Mouse (Mus musculus): ENCODE data around the gene Pakap. TPM values are rescaled to one million over a fixed set of nuclear protein-coding genes. Genes with fewer than 3 reads are reported as not detected.

The Pakap gene
- polyA plus RNA-seq, 1 experiment from 2014 or later = 9.8 TPM

DNA sequence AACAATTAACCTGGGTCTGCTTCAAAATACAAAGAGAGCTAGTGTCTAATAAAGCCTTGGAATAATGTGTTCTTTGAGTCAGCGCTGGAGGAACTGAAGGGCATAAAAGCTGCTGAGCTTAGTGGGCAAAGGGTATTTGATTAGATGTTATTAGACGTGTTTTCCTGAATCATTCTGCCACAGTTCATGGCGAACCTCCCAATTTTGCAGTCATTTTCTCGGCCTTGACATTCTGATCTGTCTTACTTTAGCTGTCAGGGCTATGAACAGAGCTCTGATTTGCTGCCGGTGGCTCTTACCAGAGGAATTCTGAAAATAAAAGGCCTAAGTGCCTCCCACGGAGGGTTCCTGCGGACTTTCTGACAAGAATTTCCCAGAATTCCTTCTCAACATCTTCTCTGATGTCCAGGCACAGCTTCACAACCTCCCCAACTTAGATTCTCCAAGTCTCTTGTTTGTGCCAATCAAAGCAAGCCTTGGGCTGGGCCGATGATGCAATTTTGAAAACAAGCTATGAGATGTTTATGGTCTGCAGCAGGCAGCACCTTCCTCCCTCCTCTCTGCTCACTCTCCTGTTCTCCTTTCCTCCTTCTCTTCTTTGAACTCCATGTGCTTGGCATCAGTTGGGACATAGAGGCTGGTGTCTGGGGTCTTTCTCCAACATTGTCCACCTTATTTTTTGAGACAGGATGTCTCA, 171.0 kb downstream of the Pakap start:
- H3K9me3 ChIP-seq (ENCODE audit: control insufficient read depth, low read length) = no peaks in the 10 kb centered on the region
- H3K27ac ChIP-seq (ENCODE audit: low read depth, low read length) = no peak overlapping the region
- no peak overlapping the region for H3K4me3 ChIP-seq (ENCODE audit: low read depth, low read length)
- H3K36me3 ChIP-seq (ENCODE audit: control insufficient read depth, insufficient read depth, low read length) = no peaks in the 10 kb centered on the region
- H3K9ac ChIP-seq (replicated peaks; ENCODE audit: low read depth, low read length) = no peak overlapping the region
- 30% methylated on average over 8 of the region's 8 CpGs for WGBS
- no peak for ATAC-seq (ENCODE audit: low read depth)
- 0 out of 2 replicates have a peak, but pooled peaks cover 4% of the 10 kb centered on the region for H3K4me1 ChIP-seq (ENCODE audit: control insufficient read depth, insufficient read depth, low read length)
- H3K4me2 ChIP-seq (ENCODE audit: low read depth, low read length) = no peak overlapping the region
- H3K27me3 ChIP-seq (ENCODE audit: control insufficient read depth, insufficient read depth, low read length) = no peaks in the 10 kb centered on the region

DNA sequence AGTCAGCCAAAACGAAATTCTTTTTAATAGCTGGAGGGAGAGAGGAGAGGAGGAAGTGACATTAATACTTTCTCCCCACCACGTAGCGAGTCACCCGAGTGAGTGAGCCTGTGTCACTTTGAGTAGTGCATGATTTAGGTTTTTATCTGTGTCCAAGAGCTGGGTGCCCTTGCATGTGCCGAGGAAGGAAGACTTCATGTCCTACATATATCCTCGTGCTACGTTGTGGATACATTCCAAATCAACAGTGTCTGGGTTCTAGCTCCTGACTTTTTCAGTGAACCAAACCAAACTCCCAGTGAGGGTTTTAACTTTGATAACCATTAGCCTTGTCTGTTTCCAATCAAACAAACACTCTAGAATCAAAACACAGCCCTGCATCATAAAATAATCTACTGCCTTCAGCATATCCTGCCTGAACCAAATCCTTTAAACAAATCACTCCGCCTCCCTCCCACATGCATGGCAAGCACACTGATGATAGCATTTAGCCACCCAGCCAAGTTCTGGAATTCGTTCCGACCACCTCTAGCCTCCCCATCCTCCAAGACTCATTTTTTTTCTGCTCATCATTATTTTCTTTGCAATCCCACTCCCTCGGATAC, 175.4 kb downstream of the Pakap start:
- Histone ChIP-seq H3K9me3 (ENCODE audit: control insufficient read depth, low read length) (no peaks in the 10 kb centered on the region), H3K27me3 (ENCODE audit: control insufficient read depth, insufficient read depth, low read length) (no peaks in the 10 kb centered on the region), H3K27ac (ENCODE audit: low read depth, low read length) (no peak overlapping the region), H3K36me3 (ENCODE audit: control insufficient read depth, insufficient read depth, low read length) (no peaks in the 10 kb centered on the region), H3K9ac (replicated peaks; ENCODE audit: low read depth, low read length) (no peak overlapping the region), H3K4me2 (ENCODE audit: low read depth, low read length) (no peak overlapping the region), H3K4me3 (ENCODE audit: low read depth, low read length) (no peak overlapping the region), H3K4me1 (ENCODE audit: control insufficient read depth, insufficient read depth, low read length) (0 out of 2 replicates have a peak, but pooled peaks cover 4% of the 10 kb centered on the region)
- 88% methylated on average over 11 of the region's 11 CpGs for WGBS
- ATAC-seq (ENCODE audit: low read depth) = no peak

DNA sequence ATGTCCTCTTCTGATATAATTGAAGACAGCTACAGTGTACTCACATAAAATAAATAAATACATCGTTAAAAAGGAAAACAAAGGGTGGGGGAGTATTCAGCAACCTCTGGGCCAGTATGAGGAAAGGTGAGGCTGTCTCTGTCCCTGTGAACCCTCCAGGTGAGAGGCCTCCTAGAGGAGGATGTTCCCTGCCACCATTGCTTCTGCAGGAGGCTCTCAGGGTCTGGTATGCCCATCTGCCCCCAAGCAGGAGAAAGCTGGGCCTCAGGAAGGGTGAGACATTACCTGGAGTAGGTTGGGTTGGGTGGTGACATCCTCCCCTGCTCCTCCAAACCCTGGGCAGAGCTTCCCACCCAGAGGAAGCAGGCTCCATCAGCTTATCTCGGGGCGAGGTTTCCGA, 182.7 kb downstream of the Pakap start:
- no peaks in the 10 kb centered on the region for H3K4me1 ChIP-seq (ENCODE audit: control insufficient read depth, insufficient read depth, low read length)
- H3K36me3 ChIP-seq (ENCODE audit: control insufficient read depth, insufficient read depth, low read length) = no peaks in the 10 kb centered on the region
- no peak overlapping the region for H3K4me2 ChIP-seq (ENCODE audit: low read depth, low read length)
- H3K27me3 ChIP-seq (ENCODE audit: control insufficient read depth, insufficient read depth, low read length) = no peaks in the 10 kb centered on the region
- 72% methylated on average over 4 of the region's 4 CpGs for WGBS
- H3K9me3 ChIP-seq (ENCODE audit: control insufficient read depth, low read length) = no peaks in the 10 kb centered on the region
- ATAC-seq (ENCODE audit: low read depth) = no peak
- no peak overlapping the region for H3K4me3 ChIP-seq (ENCODE audit: low read depth, low read length)
- no peak overlapping the region for H3K27ac ChIP-seq (ENCODE audit: low read depth, low read length)
- no peak overlapping the region for H3K9ac ChIP-seq (replicated peaks; ENCODE audit: low read depth, low read length)

DNA sequence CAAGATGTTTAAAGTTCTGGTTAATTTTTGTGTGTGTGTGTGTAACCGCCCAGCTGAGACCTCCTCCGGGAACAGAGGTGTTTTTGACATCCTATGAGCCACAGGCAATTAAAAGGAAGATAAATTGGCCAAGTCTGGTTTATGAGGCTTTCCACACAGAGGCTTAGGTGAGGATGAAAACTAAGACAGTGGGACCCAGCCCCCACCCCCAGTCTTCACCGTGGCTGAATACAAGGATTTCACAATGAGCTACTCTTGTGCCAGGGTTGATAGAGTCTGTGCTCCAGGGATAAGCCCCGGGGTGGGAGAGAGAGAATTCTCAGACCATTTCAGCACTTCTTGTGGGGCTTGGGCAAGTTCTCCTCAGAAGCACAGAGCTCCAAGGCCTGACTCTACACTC, 183.1 kb downstream of the Pakap start:
- H3K27me3 ChIP-seq (ENCODE audit: control insufficient read depth, insufficient read depth, low read length) = no peaks in the 10 kb centered on the region
- H3K4me2 ChIP-seq (ENCODE audit: low read depth, low read length) = no peak overlapping the region
- 69% methylated on average over 4 of the region's 4 CpGs for WGBS
- H3K4me1 ChIP-seq (ENCODE audit: control insufficient read depth, insufficient read depth, low read length) = no peaks in the 10 kb centered on the region
- ATAC-seq (ENCODE audit: low read depth) = no peak; the same call in 1 of the 2 replicates
- H3K4me3 ChIP-seq (ENCODE audit: low read depth, low read length) = no peak overlapping the region
- H3K9ac ChIP-seq (replicated peaks; ENCODE audit: low read depth, low read length) = no peak overlapping the region
- no peak overlapping the region for H3K27ac ChIP-seq (ENCODE audit: low read depth, low read length)
- H3K36me3 ChIP-seq (ENCODE audit: control insufficient read depth, insufficient read depth, low read length) = no peaks in the 10 kb centered on the region
- no peaks in the 10 kb centered on the region for H3K9me3 ChIP-seq (ENCODE audit: control insufficient read depth, low read length)

DNA sequence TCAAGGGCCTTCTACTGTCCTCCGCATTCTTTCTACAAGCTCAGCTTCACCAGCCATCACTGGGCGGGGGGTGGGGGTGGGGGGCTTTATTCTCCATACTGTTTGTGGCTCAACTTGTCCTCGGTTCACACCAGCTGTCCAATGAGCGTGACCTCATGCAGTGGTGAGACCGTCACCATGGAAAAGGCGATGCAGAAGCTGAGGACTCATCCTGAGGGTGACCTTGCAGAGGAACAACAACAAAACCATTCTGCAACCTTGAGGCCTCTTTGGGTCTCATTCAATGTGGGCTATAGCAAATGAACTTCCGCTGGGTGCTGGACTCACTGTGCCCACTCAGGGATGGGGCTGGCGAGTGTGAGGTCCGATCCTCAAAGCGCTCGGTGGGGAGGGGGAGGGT, 183.6 kb downstream of the Pakap start:
- no peak overlapping the region for H3K4me3 ChIP-seq (ENCODE audit: low read depth, low read length)
- H3K9ac ChIP-seq (replicated peaks; ENCODE audit: low read depth, low read length) = no peak overlapping the region
- no peak overlapping the region for H3K4me2 ChIP-seq (ENCODE audit: low read depth, low read length)
- WGBS = 83% methylated on average over 11 of the region's 11 CpGs
- no peak overlapping the region for H3K27ac ChIP-seq (ENCODE audit: low read depth, low read length)
- no peaks in the 10 kb centered on the region for H3K9me3 ChIP-seq (ENCODE audit: control insufficient read depth, low read length)
- H3K4me1 ChIP-seq (ENCODE audit: control insufficient read depth, insufficient read depth, low read length) = no peaks in the 10 kb centered on the region
- H3K36me3 ChIP-seq (ENCODE audit: control insufficient read depth, insufficient read depth, low read length) = no peaks in the 10 kb centered on the region
- H3K27me3 ChIP-seq (ENCODE audit: control insufficient read depth, insufficient read depth, low read length) = no peaks in the 10 kb centered on the region
- no peak for ATAC-seq (ENCODE audit: low read depth)

DNA sequence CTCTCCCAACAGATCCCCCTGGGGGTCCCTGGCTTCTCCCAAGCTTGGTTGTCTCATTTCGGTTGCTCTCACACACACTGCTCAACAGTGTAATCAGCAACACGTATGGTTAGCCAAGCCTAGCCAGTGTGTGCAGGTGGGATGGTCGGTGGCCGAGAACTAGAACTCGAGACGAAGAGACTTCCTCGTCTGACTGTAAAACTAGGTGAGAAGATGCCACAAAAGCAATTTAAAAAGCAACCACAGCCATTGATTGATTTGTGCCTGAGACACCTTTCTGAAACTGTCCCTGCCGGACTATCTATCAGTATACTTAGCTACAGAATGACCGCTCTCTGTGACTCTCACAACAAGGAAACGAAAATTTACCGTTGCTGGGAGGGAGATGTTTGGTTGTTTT, 187.1 kb downstream of the Pakap start:
- H3K9ac ChIP-seq (replicated peaks; ENCODE audit: low read depth, low read length) = no peak overlapping the region
- no peaks in the 10 kb centered on the region for H3K9me3 ChIP-seq (ENCODE audit: control insufficient read depth, low read length)
- no peak for ATAC-seq (ENCODE audit: low read depth)
- H3K4me2 ChIP-seq (ENCODE audit: low read depth, low read length) = no peak overlapping the region
- no peak overlapping the region for H3K4me3 ChIP-seq (ENCODE audit: low read depth, low read length)
- no peaks in the 10 kb centered on the region for H3K27me3 ChIP-seq (ENCODE audit: control insufficient read depth, insufficient read depth, low read length)
- no peak overlapping the region for H3K27ac ChIP-seq (ENCODE audit: low read depth, low read length)
- H3K4me1 ChIP-seq (ENCODE audit: control insufficient read depth, insufficient read depth, low read length) = 0 out of 2 replicates have a peak, but pooled peaks cover 3% of the 10 kb centered on the region
- 91% methylated on average over 11 of the region's 11 CpGs for WGBS
- no peaks in the 10 kb centered on the region for H3K36me3 ChIP-seq (ENCODE audit: control insufficient read depth, insufficient read depth, low read length)

DNA sequence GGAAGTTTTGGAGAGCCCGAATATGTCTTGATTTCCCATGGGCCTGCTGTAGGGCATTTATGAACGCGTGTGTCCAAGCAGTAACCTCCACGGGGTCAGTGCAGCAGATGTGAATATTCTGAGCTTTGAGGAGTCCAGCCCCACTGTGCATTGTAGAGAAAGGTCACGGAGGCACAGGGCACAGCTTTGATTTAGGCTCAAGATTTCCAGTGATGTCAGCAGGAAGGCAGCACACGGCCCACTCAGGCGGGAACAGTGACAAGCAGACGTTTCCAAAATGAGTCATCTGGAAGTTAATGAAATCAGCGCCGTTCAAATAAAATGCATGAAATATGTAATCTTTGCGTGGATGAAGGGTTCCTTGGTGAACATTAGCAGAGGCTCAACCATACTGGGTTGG, 190.0 kb downstream of the Pakap start:
- no peaks in the 10 kb centered on the region for H3K36me3 ChIP-seq (ENCODE audit: control insufficient read depth, insufficient read depth, low read length)
- no peaks in the 10 kb centered on the region for H3K27me3 ChIP-seq (ENCODE audit: control insufficient read depth, insufficient read depth, low read length)
- no peak overlapping the region for H3K9ac ChIP-seq (replicated peaks; ENCODE audit: low read depth, low read length)
- H3K9me3 ChIP-seq (ENCODE audit: control insufficient read depth, low read length) = no peaks in the 10 kb centered on the region
- 0 out of 2 replicates have a peak, but pooled peaks cover 3% of the 10 kb centered on the region for H3K4me1 ChIP-seq (ENCODE audit: control insufficient read depth, insufficient read depth, low read length)
- no peak for ATAC-seq (ENCODE audit: low read depth)
- WGBS = 48% methylated on average over 11 of the region's 11 CpGs
- H3K27ac ChIP-seq (ENCODE audit: low read depth, low read length) = no peak overlapping the region
- H3K4me3 ChIP-seq (ENCODE audit: low read depth, low read length) = no peak overlapping the region
- no peak overlapping the region for H3K4me2 ChIP-seq (ENCODE audit: low read depth, low read length)

DNA sequence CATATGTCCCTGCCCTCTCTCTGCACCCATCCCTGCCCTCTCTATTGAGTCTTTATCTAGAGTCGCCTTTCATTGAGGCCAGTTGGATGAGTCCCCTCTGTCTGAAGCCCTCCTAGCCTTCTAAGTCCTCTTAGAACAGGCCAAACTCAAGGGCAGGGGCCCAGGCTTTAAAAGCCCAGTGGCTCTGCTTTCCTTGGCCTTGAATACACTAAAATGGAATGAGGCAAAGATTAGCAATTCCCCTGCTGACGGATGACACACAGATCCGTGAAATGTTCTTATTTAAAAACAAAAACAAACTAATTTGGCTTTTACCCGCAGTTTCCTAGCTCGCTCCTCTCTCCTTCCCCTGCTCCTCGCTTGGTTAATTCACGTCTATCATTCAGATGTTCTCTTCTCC, 194.4 kb downstream of the Pakap start:
- H3K9me3 ChIP-seq (ENCODE audit: control insufficient read depth, low read length) = no peaks in the 10 kb centered on the region
- WGBS = 65% methylated on average over 7 of the region's 7 CpGs
- no peak overlapping the region for H3K4me3 ChIP-seq (ENCODE audit: low read depth, low read length)
- no peaks in the 10 kb centered on the region for H3K27me3 ChIP-seq (ENCODE audit: control insufficient read depth, insufficient read depth, low read length)
- ATAC-seq (ENCODE audit: low read depth) = no peak
- no peak overlapping the region for H3K27ac ChIP-seq (ENCODE audit: low read depth, low read length)
- H3K9ac ChIP-seq (replicated peaks; ENCODE audit: low read depth, low read length) = no peak overlapping the region
- no peak overlapping the region for H3K4me2 ChIP-seq (ENCODE audit: low read depth, low read length)
- no peaks in the 10 kb centered on the region for H3K36me3 ChIP-seq (ENCODE audit: control insufficient read depth, insufficient read depth, low read length)
- H3K4me1 ChIP-seq (ENCODE audit: control insufficient read depth, insufficient read depth, low read length) = 0 out of 2 replicates have a peak, but pooled peaks cover 3% of the 10 kb centered on the region

DNA sequence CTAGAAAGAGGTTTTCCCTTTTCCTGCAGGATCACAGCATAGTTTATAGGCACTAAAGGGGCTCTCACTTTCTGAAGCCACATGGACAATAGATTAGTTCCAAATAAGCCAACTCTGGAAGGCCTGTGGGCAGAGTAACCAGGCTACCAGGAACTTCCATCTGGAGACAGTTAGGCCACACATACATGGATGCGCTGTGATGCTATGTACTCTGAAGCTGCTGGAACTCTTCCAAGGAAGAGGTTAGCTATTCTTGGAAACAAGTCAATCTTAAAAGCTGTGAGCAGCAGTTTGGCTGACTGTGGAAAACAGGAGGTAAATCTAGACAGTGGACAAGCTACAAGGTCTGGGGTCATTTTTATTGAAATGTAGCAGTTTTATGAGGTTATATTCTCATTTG, 196.4 kb downstream of the Pakap start:
- H3K4me1 ChIP-seq (ENCODE audit: control insufficient read depth, insufficient read depth, low read length) = no peaks in the 10 kb centered on the region
- no peak overlapping the region for H3K4me3 ChIP-seq (ENCODE audit: low read depth, low read length)
- H3K9ac ChIP-seq (replicated peaks; ENCODE audit: low read depth, low read length) = no peak overlapping the region
- H3K36me3 ChIP-seq (ENCODE audit: control insufficient read depth, insufficient read depth, low read length) = no peaks in the 10 kb centered on the region
- ATAC-seq (ENCODE audit: low read depth) = no peak
- no peaks in the 10 kb centered on the region for H3K27me3 ChIP-seq (ENCODE audit: control insufficient read depth, insufficient read depth, low read length)
- no peak overlapping the region for H3K4me2 ChIP-seq (ENCODE audit: low read depth, low read length)
- H3K9me3 ChIP-seq (ENCODE audit: control insufficient read depth, low read length) = no peaks in the 10 kb centered on the region
- WGBS = 57% methylated on average over 1 of the region's 1 CpGs
- H3K27ac ChIP-seq (ENCODE audit: low read depth, low read length) = no peak overlapping the region

Data from neural tube, embryonic 14.5 days (tissue).